Mouse (Mus musculus) lung, embryonic 16.5 days (tissue): ENCODE measurements around the gene Twf1. TPM values are rescaled to one million over a fixed set of nuclear protein-coding genes. Genes with fewer than 3 reads are reported as not detected.

Source experiments
- ATAC-seq: fragments of 200-750 bp; cut with Nextera tagmentation; 2 replicates; pipeline ENCODE4 v1.8.0; 2017; ENCODE audit warnings: low read depth, mild to moderate bottlenecking, moderate library complexity
- H3K27ac ChIP-seq: fragments of 300-500 bp; sonication (generic); 2 replicates; pipeline ENCODE4 v1.5.1; 2014; ENCODE audit warnings: mild to moderate bottlenecking, control low read depth, low read length
- H3K27me3 ChIP-seq: fragments of 300-500 bp; sonication (generic); 2 replicates; pipeline ENCODE4 v1.6.1; 2014; ENCODE audit warnings: low read depth, low read length, mixed read lengths; ENCODE audit not compliant: control insufficient read depth, insufficient read depth
- H3K36me3 ChIP-seq: fragments of 300-500 bp; sonication (generic); 2 replicates; pipeline ENCODE4 v1.6.1; 2014; ENCODE audit warnings: low read length; ENCODE audit not compliant: control insufficient read depth, insufficient read depth
- H3K4me1 ChIP-seq: fragments of 300-500 bp; sonication (generic); replicated peaks from 2 replicates; pipeline ENCODE4 v1.6.1; 2014; ENCODE audit warnings: low read length, mixed read lengths; ENCODE audit not compliant: control insufficient read depth, insufficient read depth
- H3K4me2 ChIP-seq: fragments of 300-500 bp; sonication (generic); 2 replicates; pipeline ENCODE4 v1.6.1; 2014; ENCODE audit warnings: low read depth, low read length, control low read depth
- H3K4me3 ChIP-seq: fragments of 300-500 bp; sonication (generic); 2 replicates; pipeline ENCODE4 v1.5.1; 2014; ENCODE audit warnings: mild to moderate bottlenecking, low read length, control low read depth
- H3K9ac ChIP-seq: fragments of 300-500 bp; sonication (generic); 2 replicates; pipeline ENCODE4 v1.6.1; 2014; ENCODE audit warnings: low read length, control low read depth
- H3K9me3 ChIP-seq: fragments of 300-500 bp; sonication (generic); 2 replicates; pipeline ENCODE4 v1.6.1; 2016; ENCODE audit warnings: low read length; ENCODE audit not compliant: control insufficient read depth
- WGBS: fragments of 180-500 bp; shearing (Covaris S2); extraction: QIAGEN DNeasy Blood & Tissue Kit; methylation state at CpG from one replicate; pipeline ENCODE4 v1.1.7; 2014; 5-methylcytosine and 5-hydroxymethylcytosine counted together
- polyA plus RNA-seq: library from polyadenylated mRNA; unstranded; fragments of >200 nt; fragmentation: Nextera tagmentation; extraction: Ambion mirVana; gene quantifications from 2 replicates; pipeline ENCODE4 v1.2.1, GENCODE M21; 2015

The Twf1 gene
- polyA plus RNA-seq, 1 experiment from 2014 or later = 83.1 TPM

DNA sequence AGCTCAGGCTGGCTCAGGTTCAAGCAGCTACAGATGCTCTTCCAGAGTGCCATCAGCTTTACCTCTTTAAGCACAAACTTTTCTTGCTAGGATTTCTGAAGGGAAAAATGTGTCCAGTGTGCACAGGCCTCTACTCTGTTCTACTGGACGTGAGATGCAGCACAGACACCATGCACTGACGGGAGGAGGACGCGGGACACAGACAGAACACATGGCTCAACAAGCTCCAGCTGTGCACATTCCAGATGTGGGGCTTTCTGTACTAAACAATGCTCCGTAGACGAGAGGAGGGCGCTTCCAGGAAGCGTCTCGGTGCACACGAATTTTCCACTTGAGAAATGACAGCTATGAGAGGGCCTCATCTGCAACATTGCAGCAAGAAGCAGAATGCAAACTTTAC, 6.5 kb downstream of the Twf1 start:
- H3K36me3 ChIP-seq = peaks cover 42% of the 10 kb centered on the region
- no peaks in the 10 kb centered on the region for H3K27me3 ChIP-seq
- no peak for ATAC-seq
- H3K9me3 ChIP-seq = no peaks in the 10 kb centered on the region
- no peaks in the 10 kb centered on the region for H3K4me1 ChIP-seq
- no peak overlapping the region for H3K4me2 ChIP-seq
- H3K27ac ChIP-seq = no peak overlapping the region
- no peak overlapping the region for H3K9ac ChIP-seq
- no peak overlapping the region for H3K4me3 ChIP-seq
- 86% methylated on average over 10 of the region's 10 CpGs for WGBS

DNA sequence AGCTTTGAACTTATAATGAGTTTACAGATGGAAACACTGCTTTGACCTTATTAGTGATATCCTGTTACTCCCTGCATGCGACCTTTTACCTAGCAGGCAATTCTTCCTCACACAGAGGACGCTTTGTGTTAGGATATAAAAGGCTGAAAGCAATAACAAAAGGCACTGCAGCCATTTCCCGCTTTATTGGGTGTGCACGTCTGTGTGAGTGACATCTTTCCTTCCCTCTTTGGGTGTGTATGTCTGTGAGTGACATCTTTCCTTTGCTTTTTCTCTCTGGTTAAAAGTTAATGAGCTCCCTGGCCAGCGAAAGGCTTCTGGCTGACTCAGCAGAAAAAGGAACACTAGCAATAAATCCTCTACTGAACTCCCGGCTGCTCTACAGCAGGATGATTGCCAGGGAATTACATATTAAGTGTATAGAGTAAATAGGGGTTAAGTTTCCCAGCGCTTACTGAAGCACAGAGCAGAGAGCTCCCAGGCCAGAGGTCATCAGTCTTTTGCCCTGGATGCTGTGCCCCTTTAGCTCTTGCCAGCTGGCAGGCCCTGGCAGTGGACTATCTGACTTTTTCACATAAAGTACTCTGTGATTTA, 7.6 kb downstream of the Twf1 start:
- WGBS = 64% methylated on average over 7 of the region's 7 CpGs
- Histone ChIP-seq H3K4me3 (no peak overlapping the region), H3K9me3 (no peaks in the 10 kb centered on the region), H3K9ac (no peak overlapping the region), H3K4me1 (no peaks in the 10 kb centered on the region), H3K36me3 (peaks cover 44% of the 10 kb centered on the region), H3K27ac (no peak overlapping the region), H3K27me3 (no peaks in the 10 kb centered on the region), H3K4me2 (no peak overlapping the region)
- no peak for ATAC-seq

DNA sequence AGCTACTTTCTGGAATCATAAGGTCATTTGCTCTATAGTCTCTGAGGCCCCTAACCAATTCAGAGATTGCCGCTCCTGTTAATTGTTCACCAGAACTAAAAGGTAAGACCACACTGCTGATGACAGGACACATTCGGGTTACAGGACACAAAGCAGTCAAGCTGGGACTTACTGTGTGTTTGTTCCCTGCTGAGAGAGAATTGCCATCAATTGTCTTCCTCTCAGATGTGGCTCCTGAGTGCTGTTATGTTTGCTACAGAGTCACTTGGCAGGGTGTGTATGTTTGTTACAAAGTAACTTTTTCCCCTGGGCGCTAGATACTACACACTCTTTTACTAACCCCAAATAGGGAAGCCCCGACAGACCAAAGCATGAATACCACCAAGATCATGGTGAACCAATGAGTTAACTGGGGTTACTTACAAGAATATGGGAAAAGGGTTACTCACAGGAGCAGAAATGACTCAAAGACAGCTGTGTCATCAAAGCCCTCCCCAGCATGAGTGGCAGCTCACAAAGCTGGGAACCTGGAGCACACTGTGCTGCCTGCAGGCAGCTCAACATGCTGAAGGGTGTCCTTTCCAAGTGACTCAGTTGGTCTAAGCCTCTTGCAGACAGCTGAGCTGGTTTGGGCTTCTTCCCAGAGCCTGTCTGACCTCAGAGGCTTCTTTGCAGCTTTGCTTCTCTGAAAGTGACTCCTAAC, 15.0 kb downstream of the Twf1 start:
- Histone ChIP-seq H3K27me3 (no peaks in the 10 kb centered on the region), H3K4me2 (no peak overlapping the region), H3K9ac (no peak overlapping the region), H3K4me3 (no peak overlapping the region), H3K27ac (no peak overlapping the region), H3K36me3 (peaks cover 7% of the 10 kb centered on the region), H3K9me3 (no peaks in the 10 kb centered on the region), H3K4me1 (no peaks in the 10 kb centered on the region)
- 67% methylated on average over 4 of the region's 4 CpGs for WGBS
- no peak for ATAC-seq

DNA sequence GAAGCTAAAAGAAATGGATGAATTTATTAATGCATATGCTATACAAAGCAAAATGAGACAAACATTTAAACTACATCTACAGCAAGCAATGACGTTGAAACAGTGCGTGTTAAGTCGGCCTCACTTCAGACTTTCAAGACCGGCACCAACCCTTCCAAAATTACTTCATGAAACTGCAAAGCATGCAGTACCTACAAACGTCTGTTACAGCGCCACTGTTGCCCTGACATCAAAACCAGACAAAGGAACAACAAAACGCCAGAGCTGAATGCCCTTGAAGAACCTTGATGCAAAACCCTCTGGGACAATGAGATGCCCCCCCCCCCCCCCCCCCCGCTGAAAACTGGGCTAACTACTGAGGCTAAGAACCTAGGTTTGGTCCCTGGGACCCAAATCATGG, 16.9 kb downstream of the Twf1 start:
- Histone ChIP-seq H3K9me3 (no peaks in the 10 kb centered on the region), H3K4me1 (no peaks in the 10 kb centered on the region), H3K27me3 (no peaks in the 10 kb centered on the region), H3K9ac (no peak overlapping the region), H3K4me3 (no peak overlapping the region), H3K27ac (no peak overlapping the region), H3K36me3 (no peaks in the 10 kb centered on the region), H3K4me2 (no peak overlapping the region)
- WGBS = 66% methylated on average over 8 of the region's 8 CpGs
- ATAC-seq = no peak

DNA sequence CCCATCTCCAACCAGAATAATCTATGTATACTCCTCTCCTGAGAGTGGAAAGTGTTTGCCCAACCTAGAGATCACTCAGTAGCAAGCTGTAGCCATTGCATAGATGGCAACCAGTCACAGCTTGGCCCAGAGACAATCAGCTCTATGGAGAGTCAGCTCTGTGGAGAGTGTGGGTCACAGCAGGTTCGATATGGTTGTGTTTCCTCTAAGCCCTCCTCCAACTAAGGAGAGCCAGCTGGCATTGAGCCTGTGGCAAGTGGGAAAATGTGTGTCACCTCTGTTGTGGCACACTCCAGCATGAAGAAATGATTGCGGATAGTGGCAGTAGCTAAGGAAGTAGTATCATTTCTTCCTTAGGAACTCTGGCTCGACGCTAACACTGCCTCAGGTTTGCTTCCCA, 18.2 kb downstream of the Twf1 start:
- no peaks in the 10 kb centered on the region for H3K27me3 ChIP-seq
- no peaks in the 10 kb centered on the region for H3K36me3 ChIP-seq
- no peak overlapping the region for H3K9ac ChIP-seq
- ATAC-seq = no peak
- H3K4me3 ChIP-seq = no peak overlapping the region
- no peaks in the 10 kb centered on the region for H3K9me3 ChIP-seq
- no peak overlapping the region for H3K27ac ChIP-seq
- H3K4me1 ChIP-seq = no peaks in the 10 kb centered on the region
- H3K4me2 ChIP-seq = no peak overlapping the region
- 78% methylated on average over 4 of the region's 4 CpGs for WGBS

DNA sequence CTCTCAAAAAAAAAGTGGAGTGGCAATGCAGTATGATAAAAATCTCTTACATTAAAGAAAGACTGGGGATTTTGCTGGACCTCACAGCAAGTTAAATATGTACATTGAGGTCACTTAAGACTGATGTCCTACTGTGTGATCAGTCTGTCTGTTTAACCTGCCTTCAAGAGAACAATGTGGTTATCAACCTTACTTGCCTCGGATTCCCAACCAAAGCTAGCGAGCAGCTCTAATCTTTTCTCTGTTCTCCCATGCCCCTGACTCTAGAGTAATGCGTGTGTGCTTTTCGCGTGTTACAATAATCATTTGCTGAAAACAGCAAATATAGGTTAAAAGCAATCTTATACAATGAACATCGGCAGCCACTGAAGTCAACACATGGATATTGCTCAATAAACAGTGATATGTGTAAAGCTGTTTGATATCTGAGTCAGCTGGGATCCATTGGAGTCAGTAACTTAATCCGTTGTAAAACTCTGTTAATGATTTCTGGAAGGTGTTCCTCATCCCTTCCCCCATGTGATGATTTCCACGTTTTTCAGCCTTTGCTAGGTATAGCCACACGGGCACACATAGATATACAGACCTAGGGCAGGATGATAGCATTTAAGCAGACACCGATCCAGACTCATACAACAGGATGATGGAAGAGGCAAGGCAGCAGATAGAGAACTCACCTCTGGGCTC, 21.1 kb downstream of the Twf1 start:
- H3K9ac ChIP-seq = no peak overlapping the region
- WGBS = 51% methylated on average over 10 of the region's 10 CpGs
- ATAC-seq = no peak

DNA sequence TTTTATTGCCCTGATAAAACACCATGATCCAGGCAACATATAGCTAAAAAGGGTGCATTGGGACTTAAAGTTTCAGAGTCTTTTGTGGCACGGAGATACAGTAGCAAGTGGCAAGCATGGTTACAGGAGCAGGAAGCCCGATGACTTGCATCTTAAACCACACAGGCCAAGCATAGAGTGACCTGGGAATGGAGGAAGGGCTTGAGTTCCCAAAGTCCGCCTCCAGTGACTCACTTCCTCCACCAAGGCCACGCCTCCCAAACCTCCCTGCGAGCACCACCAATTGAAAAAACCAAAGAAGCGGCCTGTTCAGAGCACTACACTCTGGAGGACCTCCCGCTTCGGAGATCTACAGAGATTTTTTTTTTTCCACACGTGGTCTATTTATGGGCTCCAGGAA, 23.8 kb downstream of the Twf1 start:
- H3K27ac ChIP-seq = no peak overlapping the region
- H3K4me2 ChIP-seq = no peak overlapping the region
- no peaks in the 10 kb centered on the region for H3K9me3 ChIP-seq
- no peak overlapping the region for H3K9ac ChIP-seq
- H3K36me3 ChIP-seq = peaks cover 2% of the 10 kb centered on the region; the same call in 1 of the 2 replicates
- H3K27me3 ChIP-seq = no peaks in the 10 kb centered on the region
- 76% methylated on average over 9 of the region's 9 CpGs for WGBS
- H3K4me1 ChIP-seq = no peaks in the 10 kb centered on the region
- ATAC-seq = no peak
- H3K4me3 ChIP-seq = no peak overlapping the region

More for the DNA sequence above, 21.1 kb downstream of the Twf1 start:
- Histone ChIP-seq H3K36me3 (no peaks in the 10 kb centered on the region), H3K4me2 (no peak overlapping the region), H3K27ac (no peak overlapping the region), H3K4me1 (no peaks in the 10 kb centered on the region), H3K27me3 (no peaks in the 10 kb centered on the region), H3K4me3 (no peak overlapping the region), H3K9me3 (no peaks in the 10 kb centered on the region)

DNA sequence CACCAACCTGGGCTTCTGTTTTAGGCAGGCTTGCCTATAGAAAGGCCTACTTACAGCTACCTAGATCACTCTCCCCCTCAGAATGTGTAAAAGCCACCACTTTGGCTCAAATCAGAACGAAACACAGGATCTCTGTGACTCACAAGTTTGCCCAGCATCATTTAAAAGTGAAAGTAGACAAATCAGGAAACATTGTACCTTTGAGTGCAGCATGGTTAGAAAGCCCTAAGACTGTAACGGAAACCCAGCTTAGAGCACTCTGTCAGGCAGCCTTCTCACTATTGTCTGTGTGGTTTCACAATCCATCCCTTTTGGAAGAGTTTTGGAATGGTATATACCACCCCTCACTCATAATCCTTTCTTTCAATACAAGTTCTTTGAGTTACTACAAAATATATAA, 24.8 kb downstream of the Twf1 start:
- Histone ChIP-seq H3K36me3 (peaks cover 2% of the 10 kb centered on the region; the same call in 1 of the 2 replicates), H3K9ac (no peak overlapping the region), H3K27ac (no peak overlapping the region), H3K27me3 (no peaks in the 10 kb centered on the region), H3K4me3 (no peak overlapping the region), H3K9me3 (no peaks in the 10 kb centered on the region), H3K4me1 (no peaks in the 10 kb centered on the region), H3K4me2 (no peak overlapping the region)
- no peak for ATAC-seq
- 78% methylated on average over 2 of the region's 2 CpGs for WGBS

DNA sequence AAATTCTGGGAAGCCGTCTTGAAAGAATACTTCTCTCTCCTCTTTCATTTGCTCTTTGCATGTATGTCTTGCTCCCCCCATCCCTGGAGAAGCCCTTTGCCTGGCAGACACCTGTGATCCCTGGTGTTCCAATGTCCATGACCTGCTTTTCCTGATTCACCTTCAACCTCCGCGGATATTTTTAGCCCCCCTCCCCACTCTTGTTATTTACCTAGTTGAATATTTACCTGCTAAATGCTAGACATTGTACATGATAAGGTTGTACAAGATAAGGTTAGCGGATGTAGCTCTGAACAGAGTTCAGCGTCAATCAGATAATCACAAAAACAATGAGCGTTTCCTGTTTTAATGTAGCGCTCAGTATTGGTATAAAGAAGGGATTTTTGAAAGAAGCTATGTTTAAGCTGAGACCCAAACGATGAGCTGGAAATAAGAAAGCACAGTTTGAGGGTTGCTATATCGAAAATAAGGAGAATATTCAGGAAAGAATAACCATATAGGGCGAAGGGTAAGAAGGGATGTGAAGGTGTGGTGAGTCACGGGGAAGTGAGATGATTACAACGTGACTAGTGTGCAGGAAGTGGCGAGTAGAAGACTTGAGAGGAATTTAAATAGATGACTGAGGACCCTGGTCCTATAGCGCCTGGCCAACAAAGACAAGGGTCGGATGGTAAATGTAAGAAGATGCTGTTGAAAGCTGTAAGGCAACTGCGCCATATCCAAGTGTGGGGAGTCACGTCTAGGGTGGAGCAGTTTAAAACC, 30.6 kb downstream of the Twf1 start:
- H3K4me1 ChIP-seq = no peaks in the 10 kb centered on the region
- 64% methylated on average over 17 of the region's 17 CpGs for WGBS
- no peaks in the 10 kb centered on the region for H3K27me3 ChIP-seq

More for the DNA sequence above, 30.6 kb downstream of the Twf1 start:
- Histone ChIP-seq H3K4me3 (no peak overlapping the region), H3K4me2 (no peak overlapping the region), H3K9me3 (no peaks in the 10 kb centered on the region), H3K27ac (no peak overlapping the region), H3K9ac (no peak overlapping the region), H3K36me3 (peaks cover 2% of the 10 kb centered on the region; the same call in 1 of the 2 replicates)
- ATAC-seq = no peak
